Mouse (Mus musculus) kidney, postnatal 14 days (tissue): Measurements from ENCODE around the gene Plcb1.

Experiments used
- DNase-seq: peaks from one replicate; pipeline ENCODE4 v3.0.0; 2022; ENCODE audit warnings: mixed read lengths

Gene Plcb1

DNA sequence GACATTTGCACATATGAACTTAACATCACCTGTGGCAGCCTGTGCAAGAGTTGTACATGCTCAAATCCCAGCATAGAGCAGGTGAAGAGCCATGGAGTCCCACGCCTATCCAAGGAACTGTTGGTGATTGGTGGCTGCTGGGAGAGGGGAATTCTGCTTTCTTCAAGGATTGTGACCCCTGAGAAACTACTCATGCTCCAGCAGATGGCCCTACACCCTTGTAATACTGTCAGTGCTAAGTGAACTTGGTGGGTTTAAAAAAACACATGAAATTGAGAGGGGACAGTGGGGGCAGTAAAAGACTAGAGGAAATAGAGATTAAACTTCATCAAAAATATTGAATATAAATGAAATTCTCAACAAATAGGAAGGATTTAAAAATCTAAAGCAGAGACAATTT, 53.0 kb downstream of the Plcb1 start:
- DNase-seq = no peak

GRCm38 (mm10) chr2:134842883-134843282, 57.0 kb downstream of the Plcb1 start:
- DNase-seq = no peak

DNA sequence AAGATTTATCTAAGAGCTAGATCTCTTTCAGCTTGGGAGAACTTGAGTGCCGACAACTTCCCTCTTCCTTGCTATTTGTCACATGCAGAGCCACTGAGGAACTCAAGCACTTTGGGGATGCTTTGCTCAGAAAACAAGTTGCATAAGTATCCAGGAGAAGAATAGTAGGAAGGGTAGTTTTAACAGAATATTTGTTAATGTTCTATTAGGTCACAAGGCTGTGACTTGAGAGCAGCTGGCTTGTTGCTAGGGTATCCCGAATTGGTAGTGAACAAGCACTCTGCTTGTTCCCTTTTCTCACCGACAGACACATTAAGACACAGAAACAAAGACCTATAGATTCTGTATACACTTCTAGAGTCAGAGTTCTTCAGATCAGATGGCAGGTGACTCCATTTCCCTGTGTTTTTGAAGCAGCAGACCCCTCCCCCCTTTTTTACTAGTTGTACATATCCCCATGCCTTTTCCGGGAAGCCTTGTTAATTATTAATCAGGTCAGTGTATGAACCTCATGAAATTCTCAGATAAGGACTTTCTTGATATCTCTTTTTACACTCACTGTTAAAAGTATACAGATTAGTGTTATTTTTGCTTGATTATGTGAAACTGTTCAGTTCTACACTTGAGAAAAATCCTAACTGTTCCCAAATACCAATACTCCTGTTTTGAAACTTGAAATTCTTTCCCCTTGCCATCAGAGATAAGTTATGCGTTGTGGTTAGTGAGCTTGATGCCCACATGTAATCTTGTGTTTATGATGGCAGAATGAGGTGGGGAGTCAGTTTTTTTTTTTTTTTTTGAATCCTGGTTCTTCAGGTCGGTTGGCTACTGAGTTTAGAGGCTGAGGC, 58.7 kb downstream of the Plcb1 start:
- DNase-seq = peak; percentile 20

DNA sequence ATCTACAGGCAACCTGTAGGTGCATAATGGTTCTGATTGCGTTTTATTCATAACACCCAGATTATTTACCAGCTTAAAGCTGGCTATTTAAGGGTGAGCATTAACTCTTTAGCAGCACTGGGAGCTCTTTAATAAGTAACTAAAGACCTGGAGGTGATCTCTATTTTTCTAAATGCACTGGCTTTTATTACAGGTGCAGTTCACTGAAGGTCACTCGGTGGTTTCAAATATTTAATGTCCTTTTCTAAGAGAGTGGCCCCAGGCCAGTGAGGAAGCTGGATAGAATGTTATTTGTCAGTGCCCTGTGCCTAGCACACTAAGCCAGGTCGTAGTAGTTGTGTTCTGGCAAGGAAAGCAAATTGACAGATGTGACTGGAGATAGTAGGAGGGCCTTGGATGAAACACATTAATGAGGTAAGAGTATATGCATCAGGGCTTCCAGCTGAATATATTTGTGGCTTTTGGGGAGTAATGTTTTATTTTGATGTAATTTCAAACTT, 59.4 kb downstream of the Plcb1 start:
- DNase-seq = peak; percentile 56

- no peak for DNase-seq
These were observed 60.7 kb downstream of the Plcb1 start for GRCm38 (mm10) chr2:134846555-134846954.

GRCm38 (mm10) chr2:134851189-134852171, 65.6 kb downstream of the Plcb1 start:
- DNase-seq = no peak

DNA sequence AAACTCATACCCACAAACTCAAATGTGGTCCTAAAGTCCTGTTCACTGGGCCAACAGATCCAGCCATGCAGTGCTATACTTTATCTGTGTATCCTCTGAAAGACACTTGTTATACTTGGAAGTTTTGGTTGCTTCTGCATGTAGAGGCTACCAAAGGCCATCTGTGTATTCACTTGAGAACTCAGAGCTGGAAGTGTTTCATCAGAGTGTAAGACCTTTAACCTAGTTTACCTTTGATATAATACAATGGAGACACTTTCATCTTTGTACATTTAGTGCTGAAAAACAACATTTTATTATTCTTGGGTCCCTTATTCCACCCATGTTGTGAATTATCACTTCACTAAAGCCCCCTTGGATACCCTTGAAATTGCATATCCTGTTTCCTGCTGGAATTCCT, 70.4 kb downstream of the Plcb1 start:
- no peak for DNase-seq

DNA sequence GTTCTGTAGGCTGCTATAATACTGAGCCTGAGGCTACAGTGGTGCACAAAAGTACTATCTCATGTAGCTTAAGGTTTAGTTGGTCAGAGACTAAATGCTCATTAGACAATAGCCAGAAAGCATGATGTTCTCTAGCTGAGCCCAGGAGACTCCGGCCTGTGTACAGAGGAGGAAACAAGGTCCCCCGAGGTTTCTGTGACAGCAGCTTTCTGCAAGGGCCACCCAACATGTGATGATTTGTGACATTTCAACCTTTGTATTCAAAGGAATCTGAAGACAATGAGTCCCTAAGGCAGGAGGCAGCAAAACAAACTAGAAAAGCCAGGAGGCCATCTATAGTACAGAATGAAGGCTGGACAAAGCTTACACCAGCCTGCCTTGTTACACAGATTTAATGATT, 70.8 kb downstream of the Plcb1 start:
- DNase-seq = peak; percentile 48

DNA sequence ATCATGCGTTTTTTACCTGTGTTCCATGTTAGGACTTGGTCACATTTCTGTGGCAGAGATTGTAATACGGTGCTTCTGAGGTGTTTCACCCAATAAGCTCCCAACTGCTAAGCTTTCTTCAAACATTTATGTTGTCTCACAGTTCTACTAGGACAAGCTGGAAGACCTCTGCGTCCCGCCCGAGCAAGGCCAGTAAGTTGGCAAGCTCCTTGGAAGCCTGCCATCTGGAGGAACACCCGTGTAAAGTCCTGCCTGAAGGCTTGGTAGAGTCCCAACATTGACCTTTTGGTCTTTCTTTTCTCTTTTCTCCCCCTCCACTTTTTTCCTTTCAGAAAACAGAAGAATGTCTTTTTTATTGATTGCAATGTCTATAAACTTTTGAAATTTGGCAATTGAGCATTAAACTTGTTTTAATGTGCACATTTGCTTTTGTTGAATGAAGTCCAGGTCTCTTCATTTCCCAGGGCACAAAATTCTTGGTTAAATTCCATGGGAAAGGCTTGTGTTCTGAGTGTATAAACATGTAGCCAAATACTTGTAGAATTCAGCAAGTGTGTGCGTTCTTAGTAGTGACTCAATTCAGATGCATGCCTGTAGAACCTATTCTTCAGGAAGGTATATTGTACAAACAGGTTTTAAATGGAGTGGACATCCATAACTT, 79.2 kb downstream of the Plcb1 start:
- peak; percentile 87 for DNase-seq

- no peak for DNase-seq
These were observed 81.5 kb downstream of the Plcb1 start for GRCm38 (mm10) chr2:134867381-134867780.

DNA sequence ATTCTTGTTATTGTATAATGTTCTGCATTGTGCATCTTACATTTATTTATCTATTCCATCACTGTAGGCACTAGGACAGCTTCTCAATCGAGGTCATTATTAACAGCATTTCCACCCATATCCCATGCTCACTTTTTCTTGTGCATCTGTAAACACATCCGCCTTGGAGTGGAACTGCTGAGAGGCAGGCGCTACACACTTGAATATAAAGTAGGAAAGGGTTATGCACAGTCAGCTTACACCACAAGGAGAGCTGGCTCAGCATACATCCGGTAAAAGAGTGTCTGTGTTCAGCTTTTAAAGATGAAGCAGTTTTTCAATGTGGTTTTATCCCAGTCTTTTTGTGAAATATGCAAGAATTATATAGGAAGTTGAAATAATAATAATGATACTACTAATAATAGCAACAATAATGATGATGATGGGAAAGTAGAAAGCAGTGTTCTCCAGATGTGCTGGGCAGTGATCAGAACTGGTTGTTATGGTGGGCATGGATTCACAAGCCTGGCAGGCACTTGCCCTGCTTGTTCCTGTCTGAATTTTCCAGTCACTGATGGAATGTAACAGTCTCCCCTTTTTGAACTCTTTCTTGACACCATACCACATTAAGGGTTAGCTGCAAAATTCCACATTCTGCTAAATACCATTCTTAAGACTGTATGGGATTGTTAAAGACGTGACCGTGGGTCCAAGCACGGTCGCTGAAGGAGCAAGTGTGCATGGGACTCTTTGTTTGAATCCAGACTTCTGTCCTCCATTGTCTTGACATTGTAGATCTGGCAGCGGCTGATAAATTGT, 86.0 kb downstream of the Plcb1 start:
- peak; percentile 10 for DNase-seq

- peak; percentile 18 for DNase-seq
These were observed 86.6 kb downstream of the Plcb1 start for GRCm38 (mm10) chr2:134872490-134872781.

DNA sequence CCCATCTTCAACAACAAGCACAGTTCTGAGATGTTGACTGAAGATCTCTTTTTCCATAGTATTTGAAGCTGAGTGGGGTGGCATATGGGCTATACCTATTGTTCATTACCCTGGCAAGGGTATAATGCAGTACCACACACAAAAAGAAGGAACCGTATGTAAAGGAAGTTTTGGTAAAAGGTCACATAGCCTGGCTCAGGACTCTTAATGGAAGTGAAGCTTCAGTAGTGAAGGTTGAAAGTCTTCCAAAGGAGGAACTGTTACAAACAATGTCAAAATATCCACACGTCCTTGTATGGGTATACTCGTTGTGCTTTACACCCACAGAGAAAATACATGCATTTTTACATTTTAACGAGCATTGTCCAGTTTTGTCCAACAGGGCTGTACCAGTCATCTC, 91.3 kb downstream of the Plcb1 start:
- no peak for DNase-seq

DNA sequence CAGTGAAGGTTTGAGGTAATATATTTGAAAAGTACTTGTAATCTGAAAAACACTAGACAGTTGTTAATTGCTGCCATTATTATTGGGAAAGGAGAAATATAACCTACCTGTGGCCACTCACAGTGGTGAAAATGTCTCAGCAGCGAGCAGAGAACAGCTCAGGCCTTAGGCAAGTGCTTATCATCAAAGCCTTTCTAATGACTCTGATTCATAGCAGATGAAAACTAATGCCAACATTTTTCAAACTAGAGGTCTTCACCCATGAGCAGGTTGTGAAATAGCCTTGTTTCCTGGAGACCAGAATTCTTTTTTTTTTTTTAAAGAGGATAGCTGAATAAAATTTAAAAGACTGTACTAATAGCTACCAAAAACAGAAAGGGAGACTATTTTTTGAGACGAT, 105.3 kb downstream of the Plcb1 start:
- no peak for DNase-seq

- no peak for DNase-seq
These were observed 108.9 kb downstream of the Plcb1 start for GRCm38 (mm10) chr2:134894776-134895175.

DNA sequence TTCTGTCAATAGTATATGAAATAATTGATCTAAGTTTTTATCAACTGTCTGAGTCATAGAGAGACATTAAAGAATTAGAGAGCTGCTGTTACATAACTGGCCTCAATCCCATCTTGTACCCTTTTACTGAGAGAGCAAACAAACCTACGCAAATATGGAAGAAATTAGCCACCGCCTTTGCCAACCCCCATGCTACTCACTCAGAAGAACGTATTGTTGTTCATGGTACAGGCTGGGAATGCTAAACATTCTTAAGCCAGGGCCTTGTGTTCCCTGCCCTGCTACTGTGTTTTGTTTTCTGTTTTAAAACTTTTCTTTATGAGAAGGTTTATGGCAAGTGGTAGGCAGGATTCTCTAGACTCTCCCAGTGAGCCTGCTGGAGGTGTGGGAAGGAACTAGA, 110.3 kb downstream of the Plcb1 start:
- DNase-seq = no peak

DNA sequence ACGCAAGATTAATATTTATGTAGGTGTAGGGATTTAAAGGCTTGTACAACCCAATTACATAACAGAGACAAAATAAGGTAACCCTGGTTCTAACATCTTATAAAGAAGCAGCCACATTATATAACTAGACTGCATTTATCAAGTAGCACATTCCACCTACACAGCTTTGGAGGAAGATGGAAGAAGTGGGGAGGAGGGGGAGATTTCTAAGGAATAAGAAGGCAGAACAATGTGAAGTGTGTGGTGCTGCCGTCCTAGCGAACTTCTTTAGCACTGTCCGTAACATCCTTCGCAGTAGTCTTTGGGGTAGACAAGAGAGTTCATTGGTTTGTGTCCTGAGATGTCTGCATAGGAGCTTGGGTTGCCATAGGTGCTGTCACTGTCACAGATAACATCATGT, 111.2 kb downstream of the Plcb1 start:
- no peak for DNase-seq

DNA sequence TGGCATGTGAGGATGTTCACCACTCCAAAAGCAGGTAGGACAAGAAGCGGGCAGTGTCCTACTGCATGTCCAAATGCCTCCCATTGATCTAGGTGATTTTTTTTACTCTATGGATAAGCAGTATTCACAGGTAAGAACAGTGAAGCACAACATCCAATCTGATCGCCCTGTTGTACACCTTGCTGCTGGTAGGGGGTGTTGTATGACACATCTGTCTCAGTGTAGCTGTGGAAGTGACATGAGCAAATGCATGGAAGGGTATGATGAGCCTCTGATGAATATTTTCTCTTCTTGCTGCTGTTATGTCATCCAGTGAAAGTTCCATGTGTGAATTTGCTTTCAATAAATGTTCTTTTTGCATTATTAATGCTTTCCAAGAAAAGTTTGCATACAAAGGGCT, 115.7 kb downstream of the Plcb1 start:
- no peak for DNase-seq

GRCm38 (mm10) chr2:134910882-134911281, 125.0 kb downstream of the Plcb1 start:
- no peak for DNase-seq

DNA sequence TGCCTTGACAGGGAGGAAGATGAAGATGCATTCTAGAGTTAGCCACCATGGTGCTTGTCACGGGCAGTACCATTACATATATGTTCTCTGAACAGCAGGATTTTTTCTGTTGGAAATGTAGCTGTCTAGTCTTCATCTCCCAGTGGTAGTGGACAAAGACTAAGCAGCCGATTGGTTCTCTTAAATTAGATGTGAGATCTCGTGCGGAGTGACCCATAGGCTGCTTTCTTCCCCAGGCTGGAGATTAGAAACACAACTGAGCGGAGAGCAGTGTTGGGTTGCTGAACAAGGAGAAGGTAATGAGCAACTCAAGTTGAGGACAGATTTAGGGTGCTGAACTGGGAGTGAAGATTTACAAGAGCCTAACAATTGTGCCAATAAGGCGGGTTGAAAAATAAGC, 125.5 kb downstream of the Plcb1 start:
- DNase-seq = no peak

- no peak for DNase-seq
These were observed 126.7 kb downstream of the Plcb1 start for GRCm38 (mm10) chr2:134912616-134913015.

GRCm38 (mm10) chr2:134913542-134913941, 127.7 kb downstream of the Plcb1 start:
- no peak for DNase-seq
